Mouse (Mus musculus) Muller cell, postnatal 12 days (primary cell): ENCODE data around the gene Csnk2b.
"Not testable (repeated sequence)": the region's sequence is repeated elsewhere in the genome, so short reads cannot be mapped to it uniquely, and the experiment has no call there.

Experiments
- DNase-seq: peaks from one replicate; pipeline ENCODE4 v3.0.0-alpha.2; 2015; ENCODE audit errors: inconsistent ontology term

Csnk2b gene

GRCm38 (mm10) chr17:35153077-35153476, 31.2 kb upstream of the Csnk2b start:
- no peak for DNase-seq

GRCm38 (mm10) chr17:35152121-35152520, 30.3 kb upstream of the Csnk2b start:
- no peak for DNase-seq

- DNase-seq = no peak
These were observed 26.2 kb upstream of the Csnk2b start for GRCm38 (mm10) chr17:35147922-35148639.

- no peak for DNase-seq
These were observed 25.5 kb upstream of the Csnk2b start for GRCm38 (mm10) chr17:35147348-35147747.

- no peak for DNase-seq
These were observed 24.3 kb upstream of the Csnk2b start for GRCm38 (mm10) chr17:35146139-35146538.

GRCm38 (mm10) chr17:35141971-35142370, 20.1 kb upstream of the Csnk2b start:
- DNase-seq = no peak

GRCm38 (mm10) chr17:35140490-35140996, 18.7 kb upstream of the Csnk2b start:
- DNase-seq = no peak

GRCm38 (mm10) chr17:35139269-35139668, 17.4 kb upstream of the Csnk2b start:
- no peak for DNase-seq

- DNase-seq = no peak
These were observed 13.9 kb upstream of the Csnk2b start for GRCm38 (mm10) chr17:35135591-35136320.

- DNase-seq = peak; percentile 99
These were observed 13.1 kb upstream of the Csnk2b start, which contains the start of gene Bag6 for GRCm38 (mm10) chr17:35134801-35135590. Gene Bag6 (plus strand): TSS chr17:35135178.

GRCm38 (mm10) chr17:35133517-35133916, 11.7 kb upstream of the Csnk2b start:
- DNase-seq = no peak

- no peak for DNase-seq
These were observed 10.3 kb upstream of the Csnk2b start for GRCm38 (mm10) chr17:35132174-35132560.

- no peak for DNase-seq
These were observed 9.8 kb upstream of the Csnk2b start, which contains the start of gene Apom for GRCm38 (mm10) chr17:35131500-35132173. Gene Apom (minus strand): TSS chr17:35132050.

- no peak for DNase-seq
These were observed 9.2 kb upstream of the Csnk2b start for GRCm38 (mm10) chr17:35131038-35131437.

GRCm38 (mm10) chr17:35128996-35129395, 7.1 kb upstream of the Csnk2b start:
- no peak for DNase-seq

- DNase-seq = no peak
These were observed 5.2 kb upstream of the Csnk2b start for GRCm38 (mm10) chr17:35127017-35127416.

GRCm38 (mm10) chr17:35126206-35126611, 4.4 kb upstream of the Csnk2b start, which contains the start of gene D17H6S53E:
Gene D17H6S53E (plus strand): TSS chr17:35126373.
- peak; percentile 76 for DNase-seq

- DNase-seq = no peak
These were observed 3.7 kb upstream of the Csnk2b start for GRCm38 (mm10) chr17:35125578-35125977.

- no peak for DNase-seq
These were observed 3.2 kb upstream of the Csnk2b start for GRCm38 (mm10) chr17:35125081-35125480.

- not testable (repeated sequence) for DNase-seq
These were observed 2.5 kb upstream of the Csnk2b start for GRCm38 (mm10) chr17:35124261-35124896.

GRCm38 (mm10) chr17:35123287-35123686, 1.4 kb upstream of the Csnk2b start:
- DNase-seq = not testable (repeated sequence)
